Mouse (Mus musculus) forebrain, embryonic 14.5 days (tissue): Measurements from ENCODE around the gene Slc25a3. TPM values are rescaled to one million over a fixed set of nuclear protein-coding genes. Genes with fewer than 3 reads are reported as not detected.
A peak's percentile ranks its signal among the peaks of the same experiment; 100 is the strongest.

Experiments
- ATAC-seq: fragments of 200-750 bp; cut with Nextera tagmentation; 2 replicates; pipeline ENCODE4 v1.8.0; 2017; ENCODE audit warnings: mild to moderate bottlenecking, moderate library complexity
- DNase-seq: peaks from one replicate; pipeline ENCODE4 v3.0.0-alpha.2; 2015; ENCODE audit warnings: low spot score
- H3K27ac ChIP-seq: fragments of 300-500 bp; sonication (generic); 2 replicates; pipeline ENCODE4 v1.5.1; 2014; ENCODE audit warnings: low read depth, mild to moderate bottlenecking, control low read depth, low read length, moderate library complexity
- H3K27me3 ChIP-seq: fragments of 300-500 bp; sonication (generic); replicated peaks from 2 replicates; pipeline ENCODE4 v1.6.1; 2014; ENCODE audit warnings: low read length, control low read depth, mixed read lengths; ENCODE audit not compliant: control insufficient read depth, insufficient read depth
- H3K36me3 ChIP-seq: fragments of 300-500 bp; sonication (generic); 2 replicates; pipeline ENCODE4 v1.6.1; 2014; ENCODE audit warnings: low read length, control low read depth; ENCODE audit not compliant: control insufficient read depth, insufficient read depth
- H3K4me1 ChIP-seq: fragments of 300-500 bp; sonication (generic); 2 replicates; pipeline ENCODE4 v1.6.1; 2014; ENCODE audit warnings: antibody characterized with exemption, low read length, control low read depth; ENCODE audit not compliant: control insufficient read depth, insufficient read depth
- H3K4me2 ChIP-seq: fragments of 300-500 bp; sonication (generic); 2 replicates; pipeline ENCODE4 v1.6.1; 2014; ENCODE audit warnings: mild to moderate bottlenecking, control low read depth, low read length
- H3K4me3 ChIP-seq: fragments of 300-500 bp; sonication (generic); 2 replicates; pipeline ENCODE4 v1.5.1; 2014; ENCODE audit warnings: low read depth, low read length, control low read depth
- H3K9ac ChIP-seq: fragments of 300-500 bp; sonication (generic); 2 replicates; pipeline ENCODE4 v1.6.1; 2014; ENCODE audit warnings: mild to moderate bottlenecking, low read length, control low read depth, moderate library complexity
- H3K9me3 ChIP-seq: fragments of 300-500 bp; sonication (generic); replicated peaks from 2 replicates; pipeline ENCODE4 v1.6.1; 2016; ENCODE audit warnings: low read length, control low read depth, mixed read lengths; ENCODE audit not compliant: control insufficient read depth
- WGBS: fragments of 180-500 bp; shearing (Covaris S2); extraction: QIAGEN DNeasy Blood & Tissue Kit; methylation state at CpG from one replicate; pipeline ENCODE4 v1.1.7; 2014; 5-methylcytosine and 5-hydroxymethylcytosine counted together
- polyA plus RNA-seq: library from polyadenylated mRNA; unstranded; fragments of >200 nt; fragmentation: Nextera tagmentation; extraction: Ambion mirVana; gene quantifications from 2 replicates; pipeline ENCODE4 v1.2.1, GENCODE M21; 2014

Slc25a3 gene
- polyA plus RNA-seq, 1 experiment from 2014 or later, result 493 TPM

GRCm38 (mm10) chr10:91131565-91131964 is 7.7 kb upstream of the Slc25a3 start:
- Histone ChIP-seq H3K36me3 (no peaks in the 10 kb centered on the region), H3K27ac (no peak overlapping the region), H3K27me3 (no peaks in the 10 kb centered on the region), H3K4me1 (no peaks in the 10 kb centered on the region), H3K4me3 (no peak overlapping the region), H3K9me3 (no peaks in the 10 kb centered on the region), H3K4me2 (no peak overlapping the region), H3K9ac (no peak overlapping the region)
- no peak for DNase-seq
- ATAC-seq, result no peak
- 52% methylated on average over 1 of the region's 1 CpGs for WGBS

GRCm38 (mm10) chr10:91130792-91131191 is 6.9 kb upstream of the Slc25a3 start:
- DNase-seq, result no peak
- H3K4me1 ChIP-seq, result no peaks in the 10 kb centered on the region
- no peak overlapping the region for H3K27ac ChIP-seq
- H3K4me2 ChIP-seq, result no peak overlapping the region
- 78% methylated on average over 3 of the region's 3 CpGs for WGBS
- no peaks in the 10 kb centered on the region for H3K36me3 ChIP-seq
- no peak overlapping the region for H3K9ac ChIP-seq
- H3K27me3 ChIP-seq, result no peaks in the 10 kb centered on the region
- ATAC-seq, result no peak
- H3K9me3 ChIP-seq, result no peaks in the 10 kb centered on the region
- no peak overlapping the region for H3K4me3 ChIP-seq

- peaks cover 3% of the 10 kb centered on the region; the same call in 1 of the 2 replicates for H3K4me1 ChIP-seq
- H3K4me2 ChIP-seq, result no peak overlapping the region
- ATAC-seq, result no peak
- H3K27me3 ChIP-seq, result no peaks in the 10 kb centered on the region
- DNase-seq, result no peak
- no peak overlapping the region for H3K27ac ChIP-seq
- no peak overlapping the region for H3K9ac ChIP-seq
- no peaks in the 10 kb centered on the region for H3K36me3 ChIP-seq
- H3K9me3 ChIP-seq, result no peaks in the 10 kb centered on the region
- no peak overlapping the region for H3K4me3 ChIP-seq
- WGBS, result 79% methylated on average over 1 of the region's 1 CpGs
Observed at GRCm38 (mm10) chr10:91128551-91129160, 4.8 kb upstream of the Slc25a3 start.

GRCm38 (mm10) chr10:91127395-91127794 is 3.5 kb upstream of the Slc25a3 start:
- 78% methylated on average over 2 of the region's 2 CpGs for WGBS
- no peak for DNase-seq
- H3K9me3 ChIP-seq, result no peaks in the 10 kb centered on the region
- H3K36me3 ChIP-seq, result no peaks in the 10 kb centered on the region
- no peak for ATAC-seq
- H3K27me3 ChIP-seq, result no peaks in the 10 kb centered on the region
- H3K4me1 ChIP-seq, result peaks cover 7% of the 10 kb centered on the region
- no peak overlapping the region for H3K9ac ChIP-seq
- no peak overlapping the region for H3K27ac ChIP-seq
- H3K4me2 ChIP-seq, result no peak overlapping the region
- no peak overlapping the region for H3K4me3 ChIP-seq

- DNase-seq, result no peak
- H3K9me3 ChIP-seq, result no peaks in the 10 kb centered on the region
- no peak overlapping the region for H3K27ac ChIP-seq
- no peak for ATAC-seq
- peaks cover 3% of the 10 kb centered on the region for H3K36me3 ChIP-seq
- H3K4me1 ChIP-seq, result peaks cover 10% of the 10 kb centered on the region
- no peaks in the 10 kb centered on the region for H3K27me3 ChIP-seq
- H3K4me3 ChIP-seq, result no peak overlapping the region
- 83% methylated on average over 10 of the region's 10 CpGs for WGBS
- H3K4me2 ChIP-seq, result no peak overlapping the region
- no peak overlapping the region for H3K9ac ChIP-seq
Observed at GRCm38 (mm10) chr10:91126618-91127355, 2.9 kb upstream of the Slc25a3 start.

DNA sequence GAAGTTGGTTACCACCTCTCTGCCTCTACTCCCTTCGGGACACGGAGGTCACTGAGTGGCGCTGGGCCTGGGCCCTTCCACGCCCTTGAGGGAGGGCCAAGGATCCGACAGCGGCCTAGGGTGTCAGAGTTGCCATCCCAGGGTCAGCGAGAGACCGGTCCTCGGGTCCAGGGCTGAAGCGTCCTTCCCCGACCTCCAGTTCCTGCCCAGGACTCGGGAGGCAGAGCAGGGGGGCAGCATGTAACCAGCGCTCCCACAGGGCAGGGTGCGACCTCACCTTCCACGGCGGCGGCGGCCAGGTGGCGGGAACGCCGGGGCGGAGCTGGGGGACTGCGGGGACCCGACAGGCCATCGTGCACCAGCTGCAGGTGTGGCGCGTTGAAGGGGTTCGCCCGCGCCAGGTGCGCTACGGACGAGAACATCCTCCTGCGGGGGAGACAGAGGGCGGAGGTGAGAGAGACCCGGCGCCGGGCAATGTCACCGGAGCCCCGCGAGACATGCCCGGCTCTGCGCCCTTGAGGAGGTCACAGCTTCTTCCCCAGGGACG is 505 bp downstream of the Slc25a3 start:
- peaks cover 10% of the 10 kb centered on the region for H3K4me1 ChIP-seq
- peak overlapping the region; percentile 97 for H3K9ac ChIP-seq
- H3K4me2 ChIP-seq, result peak overlapping the region; percentile 81
- peak overlapping the region; percentile 82 for H3K27ac ChIP-seq
- H3K36me3 ChIP-seq, result peaks cover 32% of the 10 kb centered on the region
- no peaks in the 10 kb centered on the region for H3K9me3 ChIP-seq
- under 1% methylated on average over 42 of the region's 44 CpGs for WGBS
- peak overlapping the region; percentile 99 for H3K4me3 ChIP-seq
- DNase-seq, result no peak
- ATAC-seq, result peak; percentile 59
- H3K27me3 ChIP-seq, result no peaks in the 10 kb centered on the region

DNA sequence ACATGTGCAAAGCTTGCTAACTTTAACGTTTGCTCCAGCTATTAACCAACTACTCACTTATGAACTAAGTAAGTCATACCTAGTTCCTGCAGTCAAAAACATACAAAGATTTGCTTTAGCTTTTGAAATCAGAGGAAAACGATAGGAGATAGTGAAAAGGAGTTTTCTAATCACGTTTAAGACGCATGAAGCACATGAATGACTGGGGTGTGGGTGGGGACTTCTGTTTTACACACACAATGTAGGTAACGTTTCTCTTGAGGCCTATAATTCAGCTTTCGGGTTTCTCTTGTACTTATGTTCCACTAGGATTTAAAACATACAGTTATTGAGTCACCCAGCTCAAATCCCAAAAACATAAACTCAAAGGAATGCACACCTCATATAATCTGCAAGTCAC is 1.2 kb downstream of the Slc25a3 start:
- WGBS, result 34% methylated on average over 6 of the region's 6 CpGs
- Histone ChIP-seq H3K4me1 (peaks cover 10% of the 10 kb centered on the region), H3K27me3 (no peaks in the 10 kb centered on the region)

GRCm38 (mm10) chr10:91116958-91117357 is 6.9 kb downstream of the Slc25a3 start:
- no peak for DNase-seq
- H3K9me3 ChIP-seq, result no peaks in the 10 kb centered on the region
- H3K4me1 ChIP-seq, result no peaks in the 10 kb centered on the region; the same call in 1 of the 2 replicates
- no peak overlapping the region for H3K4me2 ChIP-seq
- WGBS, result 92% methylated on average over 12 of the region's 12 CpGs
- no peak for ATAC-seq
- no peak overlapping the region for H3K9ac ChIP-seq
- H3K36me3 ChIP-seq, result peaks cover 80% of the 10 kb centered on the region
- no peaks in the 10 kb centered on the region for H3K27me3 ChIP-seq
- no peak overlapping the region for H3K4me3 ChIP-seq
- H3K27ac ChIP-seq, result no peak overlapping the region

More for the DNA sequence above, 1.2 kb downstream of the Slc25a3 start:
- Histone ChIP-seq H3K9me3 (no peaks in the 10 kb centered on the region), H3K27ac (no peak overlapping the region), H3K4me3 (peak overlapping the region; percentile 99), H3K9ac (peak overlapping the region; percentile 97), H3K36me3 (peaks cover 39% of the 10 kb centered on the region), H3K4me2 (peak overlapping the region; percentile 81)
- ATAC-seq (no peak), DNase-seq (no peak)

DNA sequence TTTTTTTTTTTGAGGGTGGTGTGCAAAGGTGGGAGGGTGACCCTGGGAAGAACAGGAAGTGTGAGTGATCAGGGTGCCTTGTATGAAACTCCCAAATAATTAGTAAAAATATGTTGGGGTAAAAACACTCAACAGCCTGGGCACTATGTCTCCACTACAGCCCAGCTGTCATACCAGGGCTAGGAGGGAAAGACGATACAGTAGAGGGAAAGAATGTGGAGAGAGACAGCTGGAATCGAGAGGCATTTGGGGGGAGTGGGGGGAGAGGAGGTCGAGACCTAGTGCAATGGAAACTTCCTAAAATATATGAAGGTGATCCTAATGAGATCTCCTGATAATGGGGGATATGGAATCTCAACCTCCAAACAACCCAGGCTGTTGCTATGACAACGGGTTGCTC is 14.0 kb downstream of the Slc25a3 start:
- DNase-seq (no peak), ATAC-seq (no peak)
- Histone ChIP-seq H3K4me1 (no peaks in the 10 kb centered on the region), H3K27ac (no peak overlapping the region), H3K9ac (no peak overlapping the region), H3K36me3 (peaks cover 20% of the 10 kb centered on the region), H3K27me3 (no peaks in the 10 kb centered on the region), H3K4me3 (no peak overlapping the region), H3K4me2 (no peak overlapping the region), H3K9me3 (no peaks in the 10 kb centered on the region)
- 74% methylated on average over 4 of the region's 4 CpGs for WGBS
